Mouse (Mus musculus) liver, embryonic 14.5 days (tissue): ENCODE results near the gene Lekr1. TPM values are rescaled to one million over a fixed set of nuclear protein-coding genes. Genes with fewer than 3 reads are reported as not detected.

ENCODE experiments used
- ATAC-seq: fragments of 200-750 bp; cut with Nextera tagmentation; 2 replicates; pipeline ENCODE4 v1.8.0; 2017; ENCODE audit warnings: moderate number of reproducible peaks, mild to moderate bottlenecking, moderate library complexity; ENCODE audit not compliant: insufficient read depth
- DNase-seq, 3 experiments: peaks; one replicate each; pipeline ENCODE4 v3.0.0-alpha.2; 2012 to 2013; ENCODE audit warnings: low read depth in 3 of 3, low spot score in 3 of 3
- H3K27ac ChIP-seq: fragments of 300-500 bp; sonication (generic); 2 replicates; pipeline ENCODE4 v1.5.1; 2014; ENCODE audit warnings: moderate library complexity, mild to moderate bottlenecking, control low read depth, inconsistent platforms
- H3K27me3 ChIP-seq: fragments of 300-500 bp; sonication (generic); 2 replicates; pipeline ENCODE4 v1.6.1; 2014; ENCODE audit warnings: mild to moderate bottlenecking, low read length, moderate library complexity; ENCODE audit not compliant: control insufficient read depth, insufficient read depth
- H3K36me3 ChIP-seq: fragments of 300-500 bp; sonication (generic); replicated peaks from 2 replicates; pipeline ENCODE4 v1.6.1; 2014; ENCODE audit warnings: low read depth; ENCODE audit not compliant: control insufficient read depth, insufficient read depth
- H3K4me1 ChIP-seq, 2 experiments: fragments of 200-500 bp in 1 of 2; fragments of 300-500 bp in 1 of 2; sonication (generic) in 1 of 2; replicated peaks; 2 replicates each; pipeline ENCODE4 v1.6.1; 2012 to 2014; ENCODE audit warnings: antibody characterized with exemption in 1 of 2, inconsistent platforms in 1 of 2, low read length in 1 of 2; ENCODE audit not compliant: control insufficient read depth in 2 of 2, insufficient read depth in 2 of 2
- H3K4me2 ChIP-seq: fragments of 300-500 bp; sonication (generic); 2 replicates; pipeline ENCODE4 v1.6.1; 2014; ENCODE audit warnings: low read depth, mild to moderate bottlenecking, control low read depth, moderate library complexity
- H3K4me3 ChIP-seq, 2 experiments: fragments of 200-500 bp in 1 of 2; fragments of 300-500 bp in 1 of 2; sonication (generic) in 1 of 2; 2 replicates each; pipeline ENCODE4 v1.5.1; 2012 to 2014; ENCODE audit warnings: low read depth in 2 of 2, low read length in 2 of 2, mild to moderate bottlenecking in 2 of 2, control low read depth in 1 of 2, inconsistent platforms in 1 of 2, moderate library complexity in 1 of 2; ENCODE audit not compliant: insufficient read depth in 1 of 2
- H3K9ac ChIP-seq: fragments of 300-500 bp; sonication (generic); replicated peaks from 2 replicates; pipeline ENCODE4 v1.6.1; 2014; ENCODE audit warnings: mild to moderate bottlenecking, control low read depth, moderate library complexity
- H3K9me3 ChIP-seq: fragments of 300-500 bp; sonication (generic); 2 replicates; pipeline ENCODE4 v1.6.1; 2016; ENCODE audit warnings: low read length, mixed read lengths; ENCODE audit not compliant: control insufficient read depth
- CTCF ChIP-seq: IDR thresholded peaks from 2 replicates; pipeline ENCODE4 v1.5.1; 2016; ENCODE audit warnings: antibody characterized with exemption, low read depth, control low read depth
- EP300 ChIP-seq: IDR thresholded peaks from 2 replicates; pipeline ENCODE4 v1.6.1; 2016; ENCODE audit warnings: antibody characterized with exemption, low read depth
- WGBS: fragments of 180-500 bp; shearing (Covaris S2); extraction: QIAGEN DNeasy Blood & Tissue Kit; methylation state at CpG from one replicate; pipeline ENCODE4 v1.1.7; 2014; ENCODE audit not compliant: insufficient replicate concordance; 5-methylcytosine and 5-hydroxymethylcytosine counted together
- polyA plus RNA-seq, 2 experiments: library from polyadenylated mRNA; depleted of rRNA in 1 of 2; stranded (reverse) in 1 of 2; unstranded in 1 of 2; fragments of >200 nt; fragmentation: Nextera tagmentation in 1 of 2; extraction: Ambion mirVana in 1 of 2; gene quantifications; 2 replicates each; pipeline versions ENCODE4 v1.2.1 to v1.2.3; 2012 to 2014

The Lekr1 gene
- polyA plus RNA-seq, 2 experiments = 0.48 to 0.96 TPM

DNA sequence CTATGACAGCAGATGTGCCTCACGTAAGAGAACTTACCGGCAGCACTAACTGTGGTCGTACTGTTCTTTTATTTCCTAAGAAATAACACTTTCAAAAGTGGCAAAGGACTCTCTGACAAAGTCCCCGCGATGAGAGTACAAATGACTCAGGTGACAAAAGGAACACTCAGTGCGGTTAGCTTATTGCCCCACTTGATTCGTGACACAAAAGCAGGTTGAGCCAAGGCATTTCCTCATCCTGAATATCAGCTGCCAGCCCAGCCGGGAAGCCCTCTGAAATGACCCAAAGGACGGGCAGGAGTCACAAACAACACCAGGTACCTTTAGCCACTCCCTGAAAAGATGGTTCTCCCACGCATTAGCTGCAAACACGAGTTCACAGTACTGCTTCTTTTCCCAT, 192.1 kb downstream of the Lekr1 start:
- Histone ChIP-seq H3K4me1 (peaks cover 0 to 7% of the 10 kb centered on the region in 2 experiments; a peak in 2 of 4 replicates), H3K27me3 (no peaks in the 10 kb centered on the region), H3K27ac (no peak overlapping the region), H3K9ac (no peak overlapping the region), H3K4me2 (no peak overlapping the region), H3K4me3 (no peak overlapping the region), H3K36me3 (no peaks in the 10 kb centered on the region), H3K9me3 (no peaks in the 10 kb centered on the region)
- DNase-seq = no peak
- 46% methylated on average over 11 of the region's 11 CpGs for WGBS
- no peak for TF ChIP-seq CTCF
- TF ChIP-seq EP300 = no peak
- ATAC-seq = no peak

GRCm38 (mm10) chr3:65858741-65859348, 192.8 kb downstream of the Lekr1 start:
- H3K4me2 ChIP-seq = no peak overlapping the region
- H3K9ac ChIP-seq = no peak overlapping the region
- TF ChIP-seq CTCF = no peak
- no peak for TF ChIP-seq EP300
- no peaks in the 10 kb centered on the region for H3K9me3 ChIP-seq
- 34% methylated on average over 13 of the region's 13 CpGs for WGBS
- peaks cover 0 to 8% of the 10 kb centered on the region in 2 experiments; a peak in 2 of 4 replicates for H3K4me1 ChIP-seq
- DNase-seq (no peak), ATAC-seq (no peak; the same call in 1 of the 2 replicates)
- no peaks in the 10 kb centered on the region for H3K27me3 ChIP-seq
- no peaks in the 10 kb centered on the region for H3K36me3 ChIP-seq
- no peak overlapping the region for H3K27ac ChIP-seq
- H3K4me3 ChIP-seq = no peak overlapping the region

GRCm38 (mm10) chr3:65859750-65860149, 193.7 kb downstream of the Lekr1 start:
- H3K36me3 ChIP-seq = no peaks in the 10 kb centered on the region
- ATAC-seq = no peak

DNA sequence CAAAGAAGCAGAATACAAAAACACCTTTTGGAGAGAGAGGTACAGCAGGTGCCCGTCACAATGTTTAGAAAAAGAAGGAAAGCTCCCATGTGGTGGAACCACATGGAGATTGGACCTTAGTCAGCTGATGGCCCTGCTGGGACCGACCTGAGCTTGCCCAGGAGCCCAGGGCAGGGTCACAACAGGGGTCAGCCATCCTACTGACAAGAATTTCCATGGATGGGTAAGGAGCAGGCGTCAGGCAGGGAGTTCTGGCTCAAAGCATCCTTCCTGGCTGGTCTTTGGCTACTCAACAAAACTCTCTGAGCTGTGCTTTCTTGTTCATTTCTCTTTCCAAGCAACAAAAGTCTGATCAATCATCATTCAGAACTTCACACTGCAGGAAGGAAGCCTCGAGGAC, 194.9 kb downstream of the Lekr1 start:
- WGBS = 31% methylated on average over 4 of the region's 4 CpGs
- H3K4me3 ChIP-seq = no peak overlapping the region
- ATAC-seq (no peak), DNase-seq (no peak)
- no peaks in the 10 kb centered on the region for H3K36me3 ChIP-seq
- TF ChIP-seq CTCF = no peak
- TF ChIP-seq EP300 = no peak
- no peak overlapping the region for H3K4me2 ChIP-seq
- H3K4me1 ChIP-seq = peaks cover 0 to 8% of the 10 kb centered on the region in 2 experiments; a peak in 2 of 4 replicates
- no peaks in the 10 kb centered on the region for H3K9me3 ChIP-seq
- H3K9ac ChIP-seq = no peak overlapping the region
- H3K27ac ChIP-seq = no peak overlapping the region
- no peaks in the 10 kb centered on the region; the same call in 1 of the 2 replicates for H3K27me3 ChIP-seq

More at GRCm38 (mm10) chr3:65859750-65860149, 193.7 kb downstream of the Lekr1 start:
- Histone ChIP-seq H3K4me3 (no peak overlapping the region), H3K27ac (no peak overlapping the region), H3K4me1 (peaks cover 0 to 8% of the 10 kb centered on the region in 2 experiments; a peak in 2 of 4 replicates), H3K9me3 (no peaks in the 10 kb centered on the region), H3K4me2 (no peak overlapping the region), H3K9ac (no peak overlapping the region), H3K27me3 (no peaks in the 10 kb centered on the region; the same call in 1 of the 2 replicates)
- 75% methylated on average over 6 of the region's 6 CpGs for WGBS
- TF ChIP-seq EP300 = no peak
- DNase-seq = no peak

DNA sequence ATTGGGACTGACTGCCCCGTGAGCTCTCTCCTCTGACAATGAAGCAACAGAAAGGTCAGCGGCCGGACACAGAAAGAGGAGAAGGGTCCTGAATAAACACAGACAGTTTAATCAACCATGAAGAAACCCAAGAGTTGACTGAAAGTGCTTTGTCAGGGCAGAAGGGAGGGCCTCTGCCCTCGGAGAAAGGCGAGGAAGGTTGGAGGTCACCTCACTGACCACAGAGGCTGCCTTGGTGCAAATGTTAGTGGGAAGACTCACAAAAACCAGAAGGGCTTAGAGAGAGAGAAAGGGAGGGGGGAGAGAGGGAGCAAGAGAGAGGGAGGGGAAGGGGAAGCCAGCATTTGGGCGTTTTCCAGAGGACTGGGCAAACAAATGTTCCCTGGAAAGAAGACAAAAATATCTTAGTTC, 195.4 kb downstream of the Lekr1 start:
- H3K27me3 ChIP-seq = no peaks in the 10 kb centered on the region; the same call in 1 of the 2 replicates
- H3K27ac ChIP-seq = no peak overlapping the region
- no peak overlapping the region for H3K4me2 ChIP-seq
- H3K9ac ChIP-seq = no peak overlapping the region
- DNase-seq (no peak), ATAC-seq (no peak)
- H3K4me1 ChIP-seq = peaks cover 0 to 8% of the 10 kb centered on the region in 2 experiments; a peak in 2 of 4 replicates
- TF ChIP-seq CTCF (no peak), EP300 (no peak)
- no peak overlapping the region for H3K4me3 ChIP-seq
- 19% methylated on average over 6 of the region's 6 CpGs for WGBS
- no peaks in the 10 kb centered on the region for H3K9me3 ChIP-seq
- no peaks in the 10 kb centered on the region for H3K36me3 ChIP-seq
